Mouse (Mus musculus) layer of hippocampus, postnatal 25 days (tissue): ENCODE data around the gene Cd5. TPM values are rescaled to one million over a fixed set of nuclear protein-coding genes. Genes with fewer than 3 reads are reported as not detected.

Experiments used
- DNase-seq, 2 experiments: peaks; one replicate each; pipeline ENCODE4 v3.0.0; 2022; ENCODE audit warnings: mixed read lengths in 2 of 2, low spot score in 1 of 2; ENCODE audit errors: extremely low spot score in 1 of 2
- total RNA-seq, 2 experiments: library from RNA; stranded (reverse); gene quantifications; 2 replicates each; pipeline ENCODE4 v1.2.3; 2021

The Cd5 gene
- total RNA-seq, 2 experiments from 2014 or later, result 0.16 TPM; not detected in 1

GRCm38 (mm10) chr19:10677915-10678771, 60.7 kb downstream of the Cd5 start, which contains the start of gene Pga5:
TSS of gene Pga5 (minus strand) at chr19:10678071.
- DNase-seq, result peak; percentile 73 to 94

DNA sequence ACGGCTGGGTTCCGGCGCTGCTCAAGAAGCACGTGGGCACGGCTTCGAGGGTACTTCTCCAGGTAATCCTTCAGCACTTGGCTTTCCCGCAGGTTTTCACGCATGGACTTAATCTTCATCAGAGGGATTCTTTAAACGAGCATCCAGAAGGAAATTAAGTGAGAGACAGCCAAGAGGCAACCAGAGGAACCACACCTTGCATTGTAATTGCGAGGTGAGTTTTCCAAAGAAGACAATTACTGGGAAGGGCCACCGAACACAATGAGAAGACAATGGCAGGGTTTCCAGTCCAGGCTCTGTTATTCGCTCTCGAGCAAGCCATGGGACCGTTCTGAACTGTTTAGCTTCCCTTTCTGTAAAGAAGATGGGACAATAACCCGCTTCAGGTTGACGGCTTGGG, 62.1 kb downstream of the Cd5 start:
- DNase-seq, result no peak

GRCm38 (mm10) chr19:10673275-10673674, 65.5 kb downstream of the Cd5 start:
- DNase-seq, result no peak

GRCm38 (mm10) chr19:10671854-10672417, 66.9 kb downstream of the Cd5 start:
- DNase-seq, result no peak

GRCm38 (mm10) chr19:10671319-10671718, 67.5 kb downstream of the Cd5 start:
- no peak for DNase-seq

Other genes with a start within 250 kb of the Cd5 start
- gene Cpsf7, start 213.7 kb downstream of the Cd5 start, total RNA-seq, result 10 to 100 TPM; 65.9 to 72.2 TPM
- 10 to 100 TPM; 52.4 to 60.0 TPM for gene Sdhaf2, start 212.9 kb downstream of the Cd5 start, total RNA-seq
- 10 to 100 TPM; 11.1 to 11.2 TPM for gene Tmem216, start 182.8 kb downstream of the Cd5 start, total RNA-seq
- 10 to 100 TPM; 10.9 to 13.1 TPM for gene Cyb561a3, start 161.8 kb downstream of the Cd5 start, total RNA-seq
- 10 to 100 TPM; 12.6 to 13.9 TPM for gene Tmem138, start 161.6 kb downstream of the Cd5 start, total RNA-seq
- gene Ddb1, start 133.7 kb downstream of the Cd5 start, total RNA-seq, result 100 to 1,000 TPM; 196 to 211 TPM
- 10 to 100 TPM; 18.5 to 21.8 TPM for gene Tkfc, start 133.3 kb downstream of the Cd5 start, total RNA-seq
- gene Vwce, start 104.8 kb downstream of the Cd5 start, total RNA-seq, result under 1 TPM; 0.14 to 0.22 TPM
- not detected for gene Pga5, start 60.9 kb downstream of the Cd5 start, total RNA-seq
- gene Vps37c, start 50.3 kb downstream of the Cd5 start, total RNA-seq, result 10 to 100 TPM; 24.8 to 28.0 TPM
- under 1 TPM; 0.25 to 0.49 TPM for gene Cd6, start 91.1 kb upstream of the Cd5 start, total RNA-seq
- 1 to 10 TPM; 1.1 to 1.9 TPM for gene Slc15a3, start 100.7 kb upstream of the Cd5 start, total RNA-seq
- 100 to 1,000 TPM; 198 to 220 TPM for gene Tmem132a, start 130.9 kb upstream of the Cd5 start, total RNA-seq
- gene Tmem109, start 143.0 kb upstream of the Cd5 start, total RNA-seq, result 10 to 100 TPM; 47.6 to 59.2 TPM
- 100 to 1,000 TPM; 189 to 212 TPM for gene Prpf19, start 156.2 kb upstream of the Cd5 start, total RNA-seq
- not detected for gene Zp1, start 181.6 kb upstream of the Cd5 start, total RNA-seq
- gene Ptgdr2, start 198.2 kb upstream of the Cd5 start, total RNA-seq, result under 1 TPM; 0.22 to 0.26 TPM
- 1 to 10 TPM; 7.8 to 9.4 TPM for gene Ccdc86, start 210.3 kb upstream of the Cd5 start, total RNA-seq
- not detected for gene Ms4a10, start 235.7 kb upstream of the Cd5 start, total RNA-seq